Mouse (Mus musculus) embryo, embryonic 11.5 days (tissue): ENCODE measurements around the gene Bcat2.
A peak's percentile ranks its signal among the peaks of the same experiment; 100 is the strongest.

ENCODE experiments used
- DNase-seq: peaks from one replicate; pipeline ENCODE4 v3.0.0-alpha.2; 2012; ENCODE audit warnings: low read depth, low spot score

Bcat2 gene

GRCm38 (mm10) chr7:45550821-45551511 is 19.0 kb upstream of the Bcat2 start:
- no peak for DNase-seq

GRCm38 (mm10) chr7:45551512-45551883 is 18.5 kb upstream of the Bcat2 start:
- DNase-seq = no peak

GRCm38 (mm10) chr7:45553519-45553918 is 16.4 kb upstream of the Bcat2 start:
- no peak for DNase-seq

- DNase-seq = no peak
Observed at GRCm38 (mm10) chr7:45553990-45554389, 16.0 kb upstream of the Bcat2 start.

GRCm38 (mm10) chr7:45554744-45555143 is 15.2 kb upstream of the Bcat2 start, which contains the start of gene Hsd17b14:
TSS of gene Hsd17b14 (plus strand) at chr7:45554893.
- no peak for DNase-seq

GRCm38 (mm10) chr7:45555787-45556186 is 14.2 kb upstream of the Bcat2 start:
- peak; percentile 55 for DNase-seq

- DNase-seq = no peak
Observed at GRCm38 (mm10) chr7:45558907-45559306, 11.0 kb upstream of the Bcat2 start.

- no peak for DNase-seq
Observed at GRCm38 (mm10) chr7:45560241-45560640, 9.7 kb upstream of the Bcat2 start.

GRCm38 (mm10) chr7:45560843-45561623 is 8.9 kb upstream of the Bcat2 start:
- peak; percentile 61 for DNase-seq

GRCm38 (mm10) chr7:45561624-45562520 is 8.1 kb upstream of the Bcat2 start:
- DNase-seq = no peak

GRCm38 (mm10) chr7:45564811-45565210 is 5.1 kb upstream of the Bcat2 start:
- no peak for DNase-seq

GRCm38 (mm10) chr7:45565446-45565845 is 4.5 kb upstream of the Bcat2 start:
- no peak for DNase-seq

- no peak for DNase-seq
Observed at GRCm38 (mm10) chr7:45567112-45567779, 2.7 kb upstream of the Bcat2 start.

- DNase-seq = peak; percentile 80
Observed at GRCm38 (mm10) chr7:45567780-45568516, 2.0 kb upstream of the Bcat2 start.

GRCm38 (mm10) chr7:45568601-45569473 is 1.1 kb upstream of the Bcat2 start:
- no peak for DNase-seq

- DNase-seq = no peak
Observed at GRCm38 (mm10) chr7:45571966-45572365, 2.0 kb downstream of the Bcat2 start.

GRCm38 (mm10) chr7:45573954-45574353 is 4.0 kb downstream of the Bcat2 start:
- no peak for DNase-seq

- DNase-seq = no peak
Observed at GRCm38 (mm10) chr7:45574472-45575379, 4.8 kb downstream of the Bcat2 start.

GRCm38 (mm10) chr7:45585923-45586322 is 16.0 kb downstream of the Bcat2 start:
- DNase-seq = no peak
